Mouse (Mus musculus) kidney, adult 2 months (tissue): Measurements from ENCODE around the gene Lancl3.

ENCODE experiments used
- CTCF ChIP-seq: fragments of 200-500 bp; conservative IDR thresholded peaks from 2 replicates; pipeline ENCODE4 v1.5.1; 2011; ENCODE audit warnings: low read depth, mild to moderate bottlenecking, control low read depth, low read length, moderate library complexity, mixed read lengths; ENCODE audit not compliant: insufficient read depth, insufficient read length
- POLR2A ChIP-seq: fragments of 200-500 bp; IDR thresholded peaks from one replicate; pipeline ENCODE4 v1.6.1; 2011; ENCODE audit warnings: low read depth, low read length, control low read depth

GRCm38 (mm10) chrX:9253990-9254389, 54.3 kb downstream of the Lancl3 start:
- no peak for TF ChIP-seq CTCF
- TF ChIP-seq POLR2A = no peak
